In genomic region chr6:146197868-146198379, GRCm38 (mm10) we compare ENCODE assay signal across 20 mouse cellular contexts.
A peak's percentile ranks its signal among the peaks of the same experiment; 100 is the strongest.
DNase-seq lines count a peak whose midpoint lies in the region; ATAC-seq and TF ChIP-seq lines count a peak whose summit lies in the region.
"Had no signal": no experiment of that assay in that cellular context is flagged by ENCODE, and none has a peak within 500 bp of the region (broad histone marks: within the 10 kb centered on the region; RNA-seq: fewer than 3 reads in every experiment).

No protein-coding gene starts in this region.

- no peak for TF ChIP-seq CTCF in liver, postnatal 0 days (IDR thresholded peaks at IDR 0.05; ENCODE audit: low read depth)

- ATAC-seq in liver, postnatal 0 days: no peak
- ATAC-seq in liver, embryonic 11.5 days (replicated peaks; ENCODE audit: low FRiP score): no peak
- ATAC-seq: forebrain, embryonic 15.5 days; intestine, embryonic 15.5 days had no signal

- H3K27ac ChIP-seq in liver, postnatal 0 days (ENCODE audit: low read depth): no peak overlapping the region
- no peak overlapping the region for H3K27ac ChIP-seq in liver, embryonic 11.5 days (ENCODE audit: low read depth, low read length)
- H3K27ac ChIP-seq: embryonic facial prominence, embryonic 12.5 days; forebrain, embryonic 15.5 days; heart, adult 2 months; heart, embryonic 15.5 days; hindbrain, embryonic 10.5 days; hindbrain, embryonic 14.5 days; intestine, embryonic 15.5 days had no signal

- H3K4me1 ChIP-seq in liver, postnatal 0 days (ENCODE audit: insufficient read depth): no peaks in the 10 kb centered on the region
- H3K4me1 ChIP-seq in liver, embryonic 11.5 days (replicated peaks; ENCODE audit: control insufficient read depth, insufficient read depth, low read length): no peaks in the 10 kb centered on the region
- H3K4me1 ChIP-seq: embryonic facial prominence, embryonic 12.5 days; forebrain, embryonic 15.5 days; heart, embryonic 15.5 days; hindbrain, embryonic 10.5 days; intestine, embryonic 15.5 days had no signal

- TF ChIP-seq EP300 in liver, postnatal 0 days (IDR thresholded peaks at IDR 0.05; ENCODE audit: low read depth): no peak

- H3K4me2 ChIP-seq in liver, postnatal 0 days (ENCODE audit: low read depth, low read length): no peak overlapping the region
- H3K4me2 ChIP-seq in liver, embryonic 11.5 days: no peak overlapping the region
- H3K4me2 ChIP-seq: embryonic facial prominence, embryonic 12.5 days; forebrain, embryonic 15.5 days; heart, embryonic 11.5 days; heart, embryonic 15.5 days; hindbrain, embryonic 14.5 days; intestine, embryonic 15.5 days had no signal

- 88% methylated on average over 7 of the region's 7 CpGs for WGBS in liver, postnatal 0 days (ENCODE audit: insufficient replicate concordance)
- 86% methylated on average over 7 of the region's 7 CpGs for WGBS in liver, embryonic 11.5 days

- no peaks in the 10 kb centered on the region for H3K9me3 ChIP-seq in liver, postnatal 0 days (ENCODE audit: low read length)
- H3K9me3 ChIP-seq in liver, embryonic 11.5 days (ENCODE audit: control insufficient read depth, low read length): no peaks in the 10 kb centered on the region
- H3K9me3 ChIP-seq: embryonic facial prominence, embryonic 12.5 days; forebrain, embryonic 15.5 days; heart, embryonic 15.5 days; intestine, embryonic 15.5 days had no signal

- peak; percentile 5 for DNase-seq in liver, postnatal 0 days
- no peak for DNase-seq in liver, embryonic 11.5 days (ENCODE audit: low spot score)
- DNase-seq in ES-CJ7 (ENCODE audit: low read depth, low spot score): peak; percentile 37
- DNase-seq in R1 (ENCODE audit: low read depth, low spot score): peak; percentile 39
- no peak for DNase-seq in right cerebral cortex, postnatal 10 days (ENCODE audit: low spot score in 2 of 2)
- no peak for DNase-seq in adipocyte (ENCODE audit: low spot score)
- DNase-seq: adrenal gland, postnatal 14 days; cerebellum, adult 11-12 months; cerebellum, adult 9-10 months; cerebellum, postnatal 25 days; gastrocnemius, postnatal 10 days; heart, adult 2 months; heart, postnatal 14 days had no signal

- no peak overlapping the region for H3K9ac ChIP-seq in liver, postnatal 0 days (replicated peaks)
- H3K9ac ChIP-seq in liver, embryonic 11.5 days (ENCODE audit: low read depth, low read length): no peak overlapping the region
- H3K9ac ChIP-seq: embryonic facial prominence, embryonic 12.5 days; forebrain, embryonic 15.5 days; heart, embryonic 15.5 days; hindbrain, embryonic 14.5 days; intestine, embryonic 15.5 days had no signal

- H3K4me3 ChIP-seq in liver, postnatal 0 days (ENCODE audit: low read depth, low read length): no peak overlapping the region
- H3K4me3 ChIP-seq in liver, embryonic 11.5 days (ENCODE audit: low read depth, low read length): no peak overlapping the region
- H3K4me3 ChIP-seq: embryonic facial prominence, embryonic 12.5 days; forebrain, embryonic 15.5 days; heart, adult 2 months; heart, embryonic 15.5 days; hindbrain, embryonic 10.5 days; intestine, embryonic 15.5 days had no signal

- H3K36me3 ChIP-seq in liver, postnatal 0 days (replicated peaks; ENCODE audit: insufficient read depth, low read length): peaks cover 19% of the 10 kb centered on the region
- no peaks in the 10 kb centered on the region for H3K36me3 ChIP-seq in liver, embryonic 11.5 days (ENCODE audit: control insufficient read depth, insufficient read depth, low read length)
- H3K36me3 ChIP-seq: embryonic facial prominence, embryonic 12.5 days; forebrain, embryonic 15.5 days; intestine, embryonic 15.5 days had no signal

- no peaks in the 10 kb centered on the region for H3K27me3 ChIP-seq in liver, postnatal 0 days (ENCODE audit: insufficient read depth, low read length)
- H3K27me3 ChIP-seq in liver, embryonic 11.5 days (replicated peaks; ENCODE audit: control insufficient read depth, insufficient read depth, low read length): no peaks in the 10 kb centered on the region
- H3K27me3 ChIP-seq: embryonic facial prominence, embryonic 12.5 days; forebrain, embryonic 15.5 days; heart, embryonic 15.5 days; intestine, embryonic 15.5 days had no signal

Comparison
In these comparisons a context has a peak if more than half of its experiments do, and no peak if none do; other contexts are left out.
1. DNase-seq: peak in liver, postnatal 0 days (single experiment), ES-CJ7 (single experiment) and R1 (single experiment); none in liver, embryonic 11.5 days (single experiment), right cerebral cortex, postnatal 10 days (0 of 2) and adipocyte (single experiment).